Mouse (Mus musculus) thymus, postnatal 14 days (tissue): ENCODE data around the gene Vars.

Experiments
- DNase-seq: peaks from one replicate; pipeline ENCODE4 v3.0.0; 2021

Vars gene

DNA sequence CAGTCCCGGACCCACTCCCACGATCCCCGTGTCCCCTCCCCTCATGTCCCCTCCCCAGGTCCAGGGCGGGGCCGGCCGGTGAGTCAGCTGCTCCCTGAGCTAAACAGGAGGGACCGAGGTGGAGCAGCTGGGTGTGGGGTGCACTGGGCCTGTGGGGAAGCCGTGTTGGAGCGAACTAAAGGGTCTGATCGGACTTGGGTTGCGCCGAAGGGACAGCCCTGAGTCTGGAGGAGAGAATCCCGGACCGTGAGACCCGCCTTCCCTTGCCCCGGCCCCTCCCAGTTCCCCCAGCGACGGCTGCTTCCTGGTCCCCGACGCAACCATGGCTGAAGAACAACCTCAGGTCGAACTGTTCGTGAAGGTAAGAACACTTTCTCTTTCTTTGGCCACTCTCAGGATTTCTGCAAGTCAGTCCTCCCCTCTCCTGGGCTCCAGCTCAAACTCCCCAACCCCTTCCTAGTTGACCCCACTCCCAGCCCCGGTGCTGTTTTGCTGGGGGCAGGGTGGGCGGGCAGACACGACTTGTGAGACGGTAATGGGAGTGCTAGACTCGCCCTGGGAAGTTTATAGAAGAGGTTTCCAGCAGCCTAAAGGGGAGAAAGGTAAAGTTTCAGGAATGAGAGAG lies 49.5 kb downstream of the Vars start:
- DNase-seq, result peak; percentile 86

DNA sequence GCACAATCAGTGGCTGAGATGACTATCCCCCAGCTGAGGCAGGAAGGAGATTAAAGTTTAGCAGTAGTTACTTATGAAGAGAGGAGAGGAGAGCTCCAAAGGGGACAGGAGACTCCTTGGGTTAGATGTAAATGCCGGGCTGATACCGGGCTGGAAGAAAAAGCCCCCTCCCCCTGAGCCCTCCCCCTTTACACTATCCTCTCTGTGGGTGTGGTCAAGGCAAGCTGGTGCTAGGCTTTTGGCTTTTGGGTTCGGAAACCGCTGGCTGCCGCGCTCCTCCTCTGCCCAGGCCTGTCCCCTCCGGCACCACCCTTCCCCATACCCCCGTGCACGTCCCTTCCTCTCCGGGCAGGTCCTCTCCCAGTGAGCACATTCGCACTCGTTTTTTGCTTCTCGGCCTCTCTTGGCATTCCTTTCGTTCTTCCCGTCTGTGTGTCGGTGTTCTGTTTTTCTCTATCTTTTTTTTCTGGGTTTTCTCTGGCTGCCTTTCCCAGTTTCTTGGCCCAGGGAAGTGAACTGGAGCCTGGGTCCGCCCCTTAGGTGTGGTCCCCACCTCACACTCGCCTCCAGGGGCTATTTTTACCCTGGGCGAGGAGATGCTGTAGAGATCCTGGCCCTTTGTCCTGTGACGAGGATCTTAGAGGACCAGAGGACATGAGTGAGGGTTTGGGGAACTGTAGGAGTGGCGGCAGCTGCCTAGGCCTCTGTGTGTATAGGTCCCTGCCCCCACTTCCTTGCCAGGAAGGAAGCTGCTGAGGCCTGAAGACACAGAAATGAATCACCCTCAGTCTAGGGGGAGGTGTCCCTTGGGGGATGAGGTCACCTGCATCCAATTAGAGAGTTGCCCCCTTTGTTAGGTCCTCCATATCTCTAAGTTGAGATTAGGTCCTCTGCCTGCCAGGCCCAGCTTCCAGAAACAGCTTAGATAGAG lies 50.6 kb downstream of the Vars start:
- DNase-seq, result peak; percentile 81

DNA sequence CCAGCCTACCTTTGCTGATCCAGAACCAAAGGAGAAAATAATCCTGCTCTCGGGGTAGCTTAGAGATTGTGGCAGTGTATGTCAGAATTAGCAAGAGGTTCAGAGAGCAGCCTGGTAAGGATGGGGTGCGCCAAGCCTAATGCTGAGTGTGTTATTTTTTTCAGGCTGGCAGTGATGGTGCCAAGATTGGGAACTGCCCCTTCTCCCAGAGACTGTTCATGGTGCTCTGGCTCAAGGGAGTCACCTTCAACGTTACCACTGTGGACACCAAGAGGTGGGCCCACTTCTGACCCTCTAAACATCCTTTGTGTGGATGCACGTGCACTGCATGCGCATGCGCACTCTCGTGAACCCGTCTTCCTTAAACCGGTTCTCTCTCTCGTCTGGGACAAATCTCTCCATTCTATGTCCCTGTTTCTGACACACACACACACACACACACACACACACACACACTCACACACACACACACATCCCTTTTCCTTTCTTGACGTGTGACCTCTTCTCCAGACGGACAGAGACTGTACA lies 51.5 kb downstream of the Vars start:
- no peak for DNase-seq

DNA sequence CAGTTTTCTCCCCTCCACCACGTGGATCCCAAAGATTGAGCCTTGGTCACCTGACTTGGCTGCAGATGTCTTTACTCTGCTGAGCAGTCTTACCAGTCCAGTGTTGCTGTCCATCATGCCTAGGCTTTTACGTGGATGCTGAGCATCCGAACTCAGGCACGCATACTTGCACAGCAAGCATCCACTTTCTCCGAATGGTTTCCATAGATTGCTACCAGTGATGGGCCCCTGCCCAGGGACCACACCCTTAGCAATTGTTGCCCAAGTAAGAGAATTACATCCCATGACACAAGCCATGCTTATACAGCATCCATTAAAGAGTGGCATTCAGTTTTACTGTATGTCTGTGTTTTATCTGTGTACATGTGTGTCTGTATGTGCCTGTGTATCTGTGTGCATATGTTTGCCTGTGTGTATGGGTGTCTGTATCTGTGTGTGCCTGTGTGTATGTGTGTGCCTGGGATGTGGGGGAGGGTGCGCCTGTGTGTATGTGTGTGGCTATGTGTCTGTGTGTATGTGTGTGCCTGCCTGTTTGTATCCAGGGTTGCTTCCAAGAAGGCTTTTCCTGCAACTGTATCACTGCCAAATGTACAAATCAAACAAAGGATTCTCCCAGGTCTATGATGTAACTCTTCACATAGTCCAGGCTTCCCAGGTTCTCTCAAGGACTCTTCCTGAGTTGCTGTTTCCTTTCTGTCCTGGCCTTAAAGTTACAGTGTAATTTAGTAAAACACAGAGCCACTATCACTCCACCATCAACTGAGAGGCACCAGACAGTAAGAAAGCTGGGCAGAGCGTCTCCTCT lies 55.1 kb downstream of the Vars start:
- no peak for DNase-seq

DNA sequence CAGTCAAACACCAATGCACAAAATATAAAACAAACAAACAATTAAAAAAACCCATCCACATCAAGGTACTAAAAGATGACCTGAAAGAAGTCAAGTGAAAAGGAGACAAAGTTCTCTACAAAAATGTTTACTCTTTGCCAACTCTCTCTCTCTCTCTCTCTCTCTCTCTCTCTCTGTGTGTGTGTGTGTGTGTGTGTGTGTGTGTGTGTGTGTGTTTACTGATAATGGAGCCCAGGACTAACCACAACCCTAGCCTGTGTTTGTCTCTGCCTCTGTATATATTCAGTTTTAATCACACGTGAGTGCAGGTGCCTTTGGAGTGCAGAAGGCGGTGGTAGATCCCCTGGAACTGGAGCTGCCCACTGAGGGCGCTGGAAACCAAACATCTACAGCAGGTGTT lies 56.3 kb downstream of the Vars start:
- DNase-seq, result no peak

DNA sequence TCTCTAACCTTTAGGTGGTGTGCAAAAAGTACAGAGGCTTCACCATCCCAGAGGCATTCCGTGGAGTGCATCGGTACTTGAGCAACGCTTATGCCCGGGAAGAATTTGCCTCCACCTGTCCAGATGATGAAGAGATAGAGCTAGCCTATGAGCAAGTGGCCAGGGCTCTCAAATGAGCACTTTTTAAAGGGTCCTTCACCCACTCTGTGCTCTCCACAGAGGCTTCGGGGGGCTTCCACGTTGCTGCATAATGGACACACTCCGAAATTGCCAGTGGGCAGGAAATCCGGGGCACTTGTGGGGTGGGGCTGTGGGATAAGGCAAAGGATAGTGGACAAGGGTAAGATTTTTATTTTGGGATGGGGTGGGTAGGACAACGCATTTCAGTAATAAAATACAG lies 57.5 kb downstream of the Vars start:
- no peak for DNase-seq

DNA sequence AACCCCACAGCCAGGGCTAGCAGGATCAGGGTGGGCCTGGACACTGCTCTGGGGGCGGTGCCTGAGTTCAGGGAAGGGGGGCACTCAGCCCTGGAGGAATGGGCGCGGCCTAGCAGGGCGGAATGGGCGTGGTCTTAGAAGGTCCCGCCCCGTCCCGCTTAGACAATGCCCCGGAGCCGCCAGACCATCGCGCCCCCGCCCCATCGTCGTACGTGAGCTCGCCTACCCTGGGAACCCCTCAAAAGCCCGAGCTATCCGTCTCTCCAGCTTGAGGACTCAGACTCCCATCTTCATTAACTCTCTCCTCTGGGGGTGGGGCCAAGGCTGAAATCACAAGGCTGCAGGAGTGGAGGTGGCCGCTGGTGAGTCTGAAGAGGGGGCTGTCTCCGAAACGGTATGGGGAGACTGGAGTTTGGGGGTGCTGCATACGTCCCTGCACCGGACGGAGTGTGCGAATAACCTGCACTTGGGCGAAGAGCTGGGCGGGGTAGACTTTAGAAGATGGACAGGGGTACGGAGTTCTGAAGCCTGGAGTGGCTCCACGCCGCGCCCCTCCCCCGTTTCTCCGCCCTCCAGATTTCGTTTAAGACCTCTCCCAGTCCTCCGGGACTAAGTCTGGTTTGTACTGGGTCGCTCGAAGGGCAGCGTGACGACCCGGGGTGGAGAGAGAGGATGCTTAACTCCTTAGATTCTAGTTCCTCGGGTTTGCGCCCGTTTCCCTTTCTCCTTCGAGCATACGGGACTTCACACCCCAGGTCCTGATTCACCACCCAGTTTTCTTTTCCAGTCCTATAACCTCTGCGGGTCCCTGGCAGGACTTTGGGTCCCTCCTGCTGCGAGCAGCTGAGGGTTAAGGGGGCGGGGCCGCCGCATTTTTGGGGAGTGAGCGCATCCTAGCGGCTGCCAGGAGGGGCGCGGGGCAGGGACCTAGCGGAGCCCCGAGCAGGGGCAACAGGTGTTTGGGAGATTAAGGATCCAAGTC lies 58.4 kb downstream of the Vars start, which contains the start of gene Ddah2:
Ddah2 (plus strand) TSS at position 125 of the 982 bp plus-strand sequence.
- peak; percentile 94 for DNase-seq

DNA sequence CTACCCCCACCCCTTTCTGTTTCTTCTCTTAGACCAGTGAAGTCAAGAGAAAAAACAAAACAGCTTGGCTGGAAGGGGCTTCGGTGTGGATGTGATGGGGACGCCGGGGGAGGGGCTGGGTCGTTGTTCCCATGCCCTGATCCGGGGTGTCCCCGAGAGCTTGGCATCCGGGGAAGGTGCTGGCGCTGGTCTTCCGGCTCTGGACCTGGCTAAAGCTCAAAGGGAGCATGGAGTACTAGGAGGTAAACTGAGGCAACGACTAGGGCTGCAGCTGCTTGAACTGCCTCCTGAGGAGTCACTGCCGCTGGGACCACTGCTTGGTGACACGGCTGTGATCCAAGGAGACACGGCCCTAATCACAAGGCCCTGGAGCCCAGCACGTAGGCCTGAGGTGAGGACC lies 59.3 kb downstream of the Vars start:
- no peak for DNase-seq

DNA sequence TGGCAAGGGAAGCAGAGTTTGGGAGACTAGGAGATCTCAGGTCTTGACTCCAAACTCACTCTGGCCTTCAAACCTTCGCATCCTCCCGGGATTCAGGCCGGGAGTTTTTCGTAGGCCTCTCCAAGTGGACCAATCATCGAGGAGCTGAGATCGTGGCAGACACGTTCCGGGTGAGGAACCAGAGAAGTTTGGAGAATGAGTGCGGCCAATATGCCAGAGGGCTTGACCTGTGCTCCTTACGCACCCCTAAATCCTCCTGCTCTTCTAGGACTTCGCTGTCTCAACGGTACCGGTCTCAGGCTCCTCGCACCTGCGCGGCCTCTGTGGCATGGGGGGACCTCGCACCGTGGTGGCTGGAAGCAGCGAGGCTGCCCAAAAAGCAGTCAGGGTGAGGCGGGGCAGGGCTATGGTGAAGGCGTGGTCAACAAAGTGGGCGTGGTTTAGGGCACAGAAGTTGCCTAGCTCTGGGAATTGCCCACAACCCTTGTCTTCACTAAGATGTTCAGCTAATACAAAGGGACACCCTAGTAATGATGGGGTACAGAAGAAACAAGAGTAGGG lies 60.0 kb downstream of the Vars start:
- DNase-seq, result no peak

DNA sequence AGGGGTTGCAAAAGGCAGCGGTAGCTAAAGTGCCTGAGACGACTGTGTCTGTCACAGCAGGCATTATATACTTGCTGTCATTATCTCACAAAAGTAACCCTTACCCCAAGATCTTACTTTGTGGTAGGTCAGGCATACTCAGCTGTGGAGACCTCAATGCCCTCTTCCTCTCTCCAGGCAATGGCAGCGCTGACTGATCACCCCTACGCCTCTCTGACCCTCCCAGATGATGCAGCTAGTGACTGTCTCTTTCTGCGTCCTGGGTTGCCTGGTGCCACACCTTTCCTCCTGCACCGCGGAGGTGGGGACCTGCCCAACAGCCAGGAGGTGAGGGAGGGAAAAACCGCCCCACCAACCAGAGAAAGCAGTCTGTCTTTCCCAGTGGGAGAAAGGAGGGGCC lies 60.5 kb downstream of the Vars start:
- DNase-seq, result no peak

DNA sequence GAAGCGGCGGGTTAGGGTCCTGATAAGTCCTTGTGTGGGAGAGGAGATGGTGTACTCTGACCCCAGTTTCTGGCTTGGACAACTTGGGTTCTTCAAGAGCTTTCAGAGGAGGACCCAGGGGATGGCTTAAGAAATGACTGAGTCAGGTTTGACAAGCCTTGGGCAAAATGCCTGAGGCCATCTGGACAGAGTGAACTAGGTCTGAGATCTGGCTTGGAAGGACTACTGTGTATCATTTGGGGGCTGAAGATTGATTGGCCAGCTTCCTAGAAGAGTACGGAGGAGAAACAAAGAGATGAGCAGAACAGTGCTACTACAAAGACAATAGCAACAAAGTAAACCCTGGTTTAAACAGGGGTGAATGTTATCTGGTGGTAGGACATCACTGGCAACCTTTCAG lies 62.7 kb downstream of the Vars start:
- DNase-seq, result no peak

DNA sequence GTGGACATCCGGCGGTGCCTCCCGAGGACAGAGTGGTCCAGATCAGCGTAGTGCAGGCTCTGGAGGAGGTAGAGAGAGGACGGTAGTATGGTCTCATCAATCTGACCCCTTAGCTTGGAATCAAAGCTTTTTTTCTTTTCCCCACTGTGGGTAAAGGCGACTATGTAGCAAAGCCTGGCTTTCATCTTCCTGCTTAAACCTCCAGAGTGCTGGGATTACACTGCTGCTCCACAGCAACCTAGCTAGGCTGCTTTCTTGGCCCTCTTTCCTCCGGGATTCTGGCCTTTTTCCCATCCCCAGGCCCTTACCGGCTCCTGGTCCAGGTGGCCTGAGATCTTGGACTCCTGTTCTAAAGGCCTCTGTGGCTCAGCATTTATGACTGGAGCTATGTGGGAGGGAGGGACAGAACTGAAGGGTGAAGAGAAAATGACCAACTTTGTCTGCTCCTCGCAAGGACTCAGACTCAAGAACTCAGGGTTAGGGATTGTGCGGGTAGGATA lies 63.6 kb downstream of the Vars start:
- no peak for DNase-seq

DNA sequence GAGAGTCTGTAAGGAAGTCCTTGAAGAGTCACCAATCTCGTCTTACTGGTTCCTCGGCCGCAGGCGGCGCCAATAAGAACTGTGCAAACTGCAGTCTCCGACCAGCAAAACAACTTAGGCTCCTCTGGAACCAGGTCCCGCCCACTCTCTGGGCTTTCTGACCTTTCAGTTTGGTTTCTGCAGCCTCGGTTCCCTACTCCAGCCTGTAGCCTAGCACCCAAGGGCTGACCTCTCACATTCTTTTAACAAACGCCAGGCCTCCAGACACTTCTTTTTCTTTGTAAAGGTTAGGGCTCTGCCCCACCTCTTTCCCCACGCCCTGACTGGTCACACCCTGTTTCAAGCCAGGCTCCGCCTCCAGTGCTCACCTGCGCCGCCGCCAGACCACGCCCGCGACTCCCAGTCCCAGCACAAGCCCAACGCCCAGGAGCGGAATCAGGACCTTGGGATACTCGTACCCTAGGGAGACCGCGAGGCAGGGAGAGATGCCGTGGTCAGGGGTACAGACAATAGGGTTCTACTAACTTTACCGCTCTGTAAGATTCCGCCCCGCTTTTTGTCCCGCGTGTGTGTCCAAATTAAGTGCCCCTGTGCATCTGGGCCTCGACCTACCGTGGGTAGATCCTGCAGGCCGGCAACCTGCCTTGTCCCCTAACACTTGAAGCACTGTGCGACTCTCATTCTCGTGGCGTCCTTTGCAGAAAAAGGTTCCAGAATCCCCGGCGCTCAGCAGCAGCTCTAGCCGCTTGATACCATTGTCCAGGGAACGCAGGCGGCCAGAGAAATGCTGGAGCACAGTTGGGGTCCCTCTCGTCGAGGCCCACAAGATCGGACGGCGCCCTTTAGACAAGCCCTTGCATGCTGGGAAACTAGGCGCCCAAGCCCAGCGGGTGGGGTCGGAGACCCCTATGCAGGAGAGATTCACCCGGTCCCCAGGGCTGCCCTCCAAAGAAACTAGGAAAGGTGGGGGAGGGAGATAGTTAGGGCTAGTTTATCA lies 64.5 kb downstream of the Vars start, which contains the start of gene Ly6g6c:
Ly6g6c (plus strand) TSS at position 438 of the 997 bp plus-strand sequence.
- peak; percentile 42 for DNase-seq
